Mouse (Mus musculus): ENCODE data around the gene Stx11. TPM values are rescaled to one million over a fixed set of nuclear protein-coding genes. Genes with fewer than 3 reads are reported as not detected.

Gene Stx11
- total and polyA plus RNA-seq, 2 experiments from 2014 or later = 0.91 to 1.3 TPM

GRCm38 (mm10) chr10:12919287-12919686 lies 44.8 kb downstream of the Stx11 start:
- 40% methylated on average over 5 of the region's 5 CpGs for WGBS
- Histone ChIP-seq H3K27ac (no peak overlapping the region), H3K9me3 (ENCODE audit: low read length) (no peaks in the 10 kb centered on the region), H3K9ac (replicated peaks; ENCODE audit: low read length) (no peak overlapping the region), H3K4me2 (ENCODE audit: low read depth, low read length) (no peak overlapping the region), H3K36me3 (ENCODE audit: insufficient read depth, low read length) (no peaks in the 10 kb centered on the region), H3K4me1 (ENCODE audit: insufficient read depth, low read length) (no peaks in the 10 kb centered on the region), H3K4me3 (ENCODE audit: low read length) (no peak overlapping the region), H3K27me3 (ENCODE audit: insufficient read depth, low read length) (no peaks in the 10 kb centered on the region)
- no peak for ATAC-seq
- peak; percentile 59 for TF ChIP-seq CTCF (IDR thresholded peaks at IDR 0.05; ENCODE audit: low read depth)
- peak; percentile 59 for DNase-seq (ENCODE audit: low spot score)

GRCm38 (mm10) chr10:12917626-12918025 lies 46.5 kb downstream of the Stx11 start:
- no peak overlapping the region for H3K4me3 ChIP-seq (ENCODE audit: low read length)
- H3K9ac ChIP-seq (replicated peaks; ENCODE audit: low read length) = no peak overlapping the region
- no peaks in the 10 kb centered on the region for H3K27me3 ChIP-seq (ENCODE audit: insufficient read depth, low read length)
- no peak for TF ChIP-seq CTCF (IDR thresholded peaks at IDR 0.05; ENCODE audit: low read depth)
- no peak overlapping the region for H3K4me2 ChIP-seq (ENCODE audit: low read depth, low read length)
- H3K4me1 ChIP-seq (ENCODE audit: insufficient read depth, low read length) = no peaks in the 10 kb centered on the region
- no peaks in the 10 kb centered on the region for H3K36me3 ChIP-seq (ENCODE audit: insufficient read depth, low read length)
- no peak for ATAC-seq
- no peaks in the 10 kb centered on the region for H3K9me3 ChIP-seq (ENCODE audit: low read length)
- no peak overlapping the region for H3K27ac ChIP-seq
- 26% methylated on average over 1 of the region's 1 CpGs for WGBS
- DNase-seq (ENCODE audit: low spot score) = no peak

- Histone ChIP-seq H3K27me3 (ENCODE audit: insufficient read depth, low read length) (no peaks in the 10 kb centered on the region), H3K4me3 (ENCODE audit: low read length) (no peak overlapping the region), H3K27ac (no peak overlapping the region), H3K9ac (replicated peaks; ENCODE audit: low read length) (no peak overlapping the region), H3K9me3 (ENCODE audit: low read length) (no peaks in the 10 kb centered on the region), H3K36me3 (ENCODE audit: insufficient read depth, low read length) (no peaks in the 10 kb centered on the region), H3K4me1 (ENCODE audit: insufficient read depth, low read length) (no peaks in the 10 kb centered on the region), H3K4me2 (ENCODE audit: low read depth, low read length) (no peak overlapping the region)
- ATAC-seq (no peak), DNase-seq (ENCODE audit: low spot score) (no peak)
- no peak for TF ChIP-seq CTCF (IDR thresholded peaks at IDR 0.05; ENCODE audit: low read depth)
- 92% methylated on average over 6 of the region's 6 CpGs for WGBS
Observed at GRCm38 (mm10) chr10:12916376-12916775, 47.7 kb downstream of the Stx11 start.

- Histone ChIP-seq H3K4me3 (ENCODE audit: low read length) (no peak overlapping the region), H3K4me1 (ENCODE audit: insufficient read depth, low read length) (no peaks in the 10 kb centered on the region), H3K36me3 (ENCODE audit: insufficient read depth, low read length) (no peaks in the 10 kb centered on the region), H3K4me2 (ENCODE audit: low read depth, low read length) (no peak overlapping the region), H3K9me3 (ENCODE audit: low read length) (no peaks in the 10 kb centered on the region), H3K9ac (replicated peaks; ENCODE audit: low read length) (no peak overlapping the region), H3K27ac (no peak overlapping the region), H3K27me3 (ENCODE audit: insufficient read depth, low read length) (no peaks in the 10 kb centered on the region)
- WGBS = 82% methylated on average over 7 of the region's 7 CpGs
- TF ChIP-seq CTCF (IDR thresholded peaks at IDR 0.05; ENCODE audit: low read depth) = no peak
- no peak for DNase-seq (ENCODE audit: low spot score)
- ATAC-seq = no peak
Observed at GRCm38 (mm10) chr10:12915826-12916225, 48.3 kb downstream of the Stx11 start.

GRCm38 (mm10) chr10:12914203-12914602 lies 49.9 kb downstream of the Stx11 start:
- DNase-seq (ENCODE audit: low spot score) = no peak
- Histone ChIP-seq H3K36me3 (ENCODE audit: insufficient read depth, low read length) (no peaks in the 10 kb centered on the region), H3K27me3 (ENCODE audit: insufficient read depth, low read length) (no peaks in the 10 kb centered on the region), H3K4me2 (ENCODE audit: low read depth, low read length) (no peak overlapping the region), H3K9ac (replicated peaks; ENCODE audit: low read length) (no peak overlapping the region), H3K9me3 (ENCODE audit: low read length) (no peaks in the 10 kb centered on the region), H3K4me3 (ENCODE audit: low read length) (no peak overlapping the region), H3K4me1 (ENCODE audit: insufficient read depth, low read length) (no peaks in the 10 kb centered on the region), H3K27ac (no peak overlapping the region)
- no peak for TF ChIP-seq CTCF (IDR thresholded peaks at IDR 0.05; ENCODE audit: low read depth)
- ATAC-seq = no peak
- WGBS = 100% methylated on average over 1 of the region's 1 CpGs

- DNase-seq (ENCODE audit: low spot score) (peak; percentile 54), ATAC-seq (peak; percentile 92)
- Histone ChIP-seq H3K4me3 (ENCODE audit: low read length) (0 out of 2 replicates have a peak overlapping the region, but pooled peaks have one; percentile 6), H3K27me3 (ENCODE audit: insufficient read depth, low read length) (no peaks in the 10 kb centered on the region), H3K9ac (replicated peaks; ENCODE audit: low read length) (no peak overlapping the region), H3K9me3 (ENCODE audit: low read length) (no peaks in the 10 kb centered on the region), H3K36me3 (ENCODE audit: insufficient read depth, low read length) (no peaks in the 10 kb centered on the region), H3K27ac (peak overlapping the region; percentile 62; the same call in 1 of the 2 replicates), H3K4me2 (ENCODE audit: low read depth, low read length) (peak overlapping the region; percentile 35), H3K4me1 (ENCODE audit: insufficient read depth, low read length) (no peaks in the 10 kb centered on the region)
- TF ChIP-seq CTCF (IDR thresholded peaks at IDR 0.05; ENCODE audit: low read depth) = no peak
- 50% methylated on average over 11 of the region's 11 CpGs for WGBS
Observed at GRCm38 (mm10) chr10:12911981-12912530, 52.0 kb downstream of the Stx11 start.

- ATAC-seq = peak; percentile 48; the same call in 1 of the 2 replicates
- Histone ChIP-seq H3K4me1 (ENCODE audit: insufficient read depth, low read length) (no peaks in the 10 kb centered on the region), H3K4me2 (ENCODE audit: low read depth, low read length) (peak overlapping the region; percentile 35), H3K4me3 (ENCODE audit: low read length) (no peak overlapping the region), H3K9me3 (ENCODE audit: low read length) (no peaks in the 10 kb centered on the region), H3K36me3 (ENCODE audit: insufficient read depth, low read length) (no peaks in the 10 kb centered on the region), H3K27ac (peak overlapping the region; percentile 62), H3K27me3 (ENCODE audit: insufficient read depth, low read length) (no peaks in the 10 kb centered on the region), H3K9ac (replicated peaks; ENCODE audit: low read length) (no peak overlapping the region)
- no peak for TF ChIP-seq CTCF (IDR thresholded peaks at IDR 0.05; ENCODE audit: low read depth)
- DNase-seq (ENCODE audit: low spot score) = peak; percentile 16
- WGBS = 77% methylated on average over 13 of the region's 13 CpGs
Observed at GRCm38 (mm10) chr10:12911451-12911850, 52.6 kb downstream of the Stx11 start.

Measured in hindbrain, postnatal 0 days (tissue).